Mouse (Mus musculus) ES-Bruce4 (cell line): ENCODE measurements around the gene Clip4.

Experiments used
- CTCF ChIP-seq: IDR thresholded peaks from one replicate; pipeline ENCODE4 v1.8.1; 2011; ENCODE audit warnings: low read depth, low read length
- EP300 ChIP-seq: IDR thresholded peaks from 2 replicates; pipeline ENCODE4 v1.6.1; 2011; ENCODE audit warnings: low read depth, low read length; ENCODE audit not compliant: insufficient read depth

DNA sequence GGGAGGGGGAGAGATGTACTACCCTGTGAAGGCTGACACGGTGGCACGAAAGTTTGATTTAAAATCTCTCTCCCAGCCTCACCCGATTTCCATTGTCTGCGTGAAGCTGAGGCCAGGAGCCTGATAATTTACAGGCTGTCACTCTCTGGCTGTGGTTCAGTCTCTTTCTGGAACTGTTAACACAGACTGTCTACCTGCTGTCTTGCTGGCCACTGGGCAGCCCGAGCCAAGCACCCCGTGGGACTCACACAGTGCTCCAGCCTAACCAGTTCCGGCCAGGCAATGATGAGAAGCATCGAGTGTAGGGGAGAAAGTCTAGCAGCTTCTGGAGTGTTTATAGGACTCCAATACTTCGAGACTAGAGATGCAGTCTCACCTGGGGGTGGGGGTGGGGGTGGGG, 22.2 kb upstream of the Clip4 start:
- TF ChIP-seq CTCF, result no peak
- TF ChIP-seq EP300, result no peak
